Mouse (Mus musculus) heart, embryonic 14.5 days (tissue): Measurements from ENCODE around the gene Wee1. TPM values are rescaled to one million over a fixed set of nuclear protein-coding genes. Genes with fewer than 3 reads are reported as not detected.

ENCODE experiments used
- ATAC-seq: fragments of 200-750 bp; cut with Nextera tagmentation; 2 replicates; pipeline ENCODE4 v1.8.0; 2017; ENCODE audit warnings: low read depth, moderate TSS enrichment; ENCODE audit not compliant: insufficient number of reproducible peaks, insufficient read depth, low FRiP score
- H3K27ac ChIP-seq, 2 experiments: fragments of 200-500 bp in 1 of 2; fragments of 300-500 bp in 1 of 2; sonication (generic) in 1 of 2; replicated peaks in 1 of 2; 2 replicates each; pipeline ENCODE4 v1.5.1; 2012 to 2014; ENCODE audit warnings: low read depth in 2 of 2, low read length in 2 of 2, control low read depth in 1 of 2, mild to moderate bottlenecking in 1 of 2, mixed read lengths in 1 of 2; ENCODE audit not compliant: control insufficient read depth in 1 of 2, insufficient read depth in 1 of 2
- H3K27me3 ChIP-seq: fragments of 300-500 bp; sonication (generic); 2 replicates; pipeline ENCODE4 v1.6.1; 2014; ENCODE audit warnings: mild to moderate bottlenecking, low read length, control low read depth; ENCODE audit not compliant: control insufficient read depth, insufficient read depth
- H3K36me3 ChIP-seq: fragments of 300-500 bp; sonication (generic); 2 replicates; pipeline ENCODE4 v1.6.1; 2014; ENCODE audit warnings: mild to moderate bottlenecking, control low read depth, low read length, mixed read lengths; ENCODE audit not compliant: control insufficient read depth, insufficient read depth
- H3K4me1 ChIP-seq, 2 experiments: fragments of 200-500 bp in 1 of 2; fragments of 300-500 bp in 1 of 2; sonication (generic) in 1 of 2; 2 replicates each; pipeline ENCODE4 v1.6.1; 2012 to 2014; ENCODE audit warnings: low read length in 2 of 2, control low read depth in 1 of 2, mixed read lengths in 1 of 2; ENCODE audit not compliant: control insufficient read depth in 2 of 2, insufficient read depth in 2 of 2
- H3K4me2 ChIP-seq: fragments of 300-500 bp; sonication (generic); 2 replicates; pipeline ENCODE4 v1.6.1; 2014; ENCODE audit warnings: mild to moderate bottlenecking, low read length
- H3K4me3 ChIP-seq, 2 experiments: fragments of 200-500 bp in 1 of 2; fragments of 300-500 bp in 1 of 2; sonication (generic) in 1 of 2; 2 replicates each; pipeline ENCODE4 v1.5.1; 2012 to 2014; ENCODE audit warnings: low read length in 2 of 2, mild to moderate bottlenecking in 2 of 2, control low read depth in 1 of 2, low read depth in 1 of 2, moderate library complexity in 1 of 2; ENCODE audit not compliant: control insufficient read depth in 1 of 2, insufficient read depth in 1 of 2
- H3K9ac ChIP-seq: fragments of 300-500 bp; sonication (generic); 2 replicates; pipeline ENCODE4 v1.6.1; 2014; ENCODE audit warnings: mild to moderate bottlenecking, low read length
- H3K9me3 ChIP-seq: fragments of 300-500 bp; sonication (generic); 2 replicates; pipeline ENCODE4 v1.6.1; 2016; ENCODE audit warnings: low read length, control low read depth; ENCODE audit not compliant: control insufficient read depth
- WGBS: fragments of 180-500 bp; shearing (Covaris S2); extraction: QIAGEN DNeasy Blood & Tissue Kit; methylation state at CpG from one replicate; pipeline ENCODE4 v1.1.7; 2014; 5-methylcytosine and 5-hydroxymethylcytosine counted together
- polyA plus RNA-seq: library from polyadenylated mRNA; unstranded; fragments of >200 nt; fragmentation: Nextera tagmentation; extraction: Ambion mirVana; gene quantifications from 2 replicates; pipeline ENCODE4 v1.2.1, GENCODE M21; 2014

The Wee1 gene
- polyA plus RNA-seq, 1 experiment from 2014 or later, result 29.8 TPM

DNA sequence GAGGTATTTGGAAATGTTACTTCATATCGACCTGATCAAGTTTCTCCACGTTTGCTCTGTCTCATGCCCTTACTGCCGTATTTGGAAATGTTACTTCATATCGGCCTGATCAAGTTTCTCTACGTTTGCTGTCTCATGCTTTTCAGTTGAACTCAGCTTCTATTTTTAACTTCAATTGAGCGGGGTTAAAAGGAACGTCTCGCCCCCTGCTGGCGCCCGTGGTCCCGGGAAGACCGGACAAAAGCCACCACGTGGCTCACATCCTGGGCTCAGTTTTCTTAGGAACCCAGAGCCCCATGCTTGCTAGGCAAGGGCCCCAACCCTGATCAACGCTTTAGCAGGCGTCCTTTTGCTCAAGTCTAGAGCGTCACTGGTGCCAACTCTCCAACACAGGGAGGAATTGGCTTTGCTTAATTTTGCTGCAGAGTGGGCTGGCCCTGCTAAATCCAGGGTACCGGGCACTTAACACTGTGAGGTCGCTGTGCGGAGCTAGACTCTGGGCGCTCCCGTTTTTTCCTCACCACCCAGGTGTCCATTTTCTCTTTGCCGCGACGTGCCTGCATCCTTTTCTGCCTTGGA is 42.3 kb downstream of the Wee1 start:
- H3K4me3 ChIP-seq, result peak overlapping the region; percentile 50 to 65
- no peaks in the 10 kb centered on the region for H3K27me3 ChIP-seq
- no peaks in the 10 kb centered on the region for H3K36me3 ChIP-seq
- ATAC-seq, result peak; percentile 77
- under 1% methylated on average over 24 of the region's 24 CpGs for WGBS
- H3K9ac ChIP-seq, result peak overlapping the region; percentile 82
- no peaks in the 10 kb centered on the region for H3K9me3 ChIP-seq
- H3K4me1 ChIP-seq, result peaks cover 2 to 6% of the 10 kb centered on the region in 2 experiments; a peak in 2 of 4 replicates
- peak overlapping the region; percentile 95 to 99 for H3K27ac ChIP-seq
- H3K4me2 ChIP-seq, result peak overlapping the region; percentile 88

DNA sequence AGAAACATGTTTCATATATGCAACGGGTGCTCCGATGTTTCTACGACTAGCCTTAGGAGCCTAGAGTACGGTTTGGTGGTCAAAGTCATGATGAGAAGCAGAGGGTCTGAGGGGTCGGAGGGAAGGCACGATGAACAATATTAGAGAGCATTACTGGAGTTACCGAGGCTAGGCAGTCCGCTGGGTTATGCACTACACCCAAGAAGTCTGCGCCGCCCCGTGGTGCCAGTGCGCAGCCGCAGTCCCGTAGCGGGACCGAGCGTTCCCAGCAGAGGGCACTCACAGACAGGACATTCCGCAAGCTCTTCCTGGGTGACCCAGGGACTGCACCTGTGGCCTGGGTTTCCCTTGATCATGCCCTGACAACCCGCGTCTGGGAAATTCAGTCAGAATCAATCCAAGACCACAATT is 42.9 kb downstream of the Wee1 start:
- Histone ChIP-seq H3K4me1 (peaks cover 2 to 6% of the 10 kb centered on the region in 2 experiments; a peak in 2 of 4 replicates), H3K36me3 (no peaks in the 10 kb centered on the region), H3K9me3 (no peaks in the 10 kb centered on the region), H3K4me3 (peak overlapping the region; percentile 50 to 65), H3K9ac (peak overlapping the region; percentile 82), H3K27ac (peak overlapping the region; percentile 95 to 99), H3K4me2 (peak overlapping the region; percentile 88), H3K27me3 (no peaks in the 10 kb centered on the region)
- ATAC-seq, result peak; percentile 89
- WGBS, result under 1% methylated on average over 20 of the region's 20 CpGs

DNA sequence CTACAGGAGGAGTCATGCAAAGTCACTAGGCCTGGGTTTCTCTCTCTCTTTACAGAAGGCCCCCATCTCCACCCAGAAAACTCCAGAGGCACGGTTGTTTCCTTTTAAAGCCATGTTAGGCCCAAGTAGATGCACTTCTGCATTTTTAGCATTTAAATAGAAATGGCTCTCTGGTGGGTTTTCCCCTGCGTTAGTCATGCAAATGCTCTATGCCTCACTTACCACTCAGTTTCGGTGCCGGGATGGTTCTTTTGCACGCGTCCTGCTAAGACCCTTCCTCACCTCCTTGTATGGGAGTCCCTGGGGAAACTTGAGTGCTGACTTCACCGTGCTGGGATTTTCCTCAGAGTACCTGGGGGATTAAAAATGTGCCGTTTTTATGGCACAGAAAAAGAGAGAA is 44.4 kb downstream of the Wee1 start:
- no peaks in the 10 kb centered on the region for H3K9me3 ChIP-seq
- 0 out of 4 replicates have a peak, but pooled peaks cover 2 to 3% of the 10 kb centered on the region in 2 experiments for H3K4me1 ChIP-seq
- no peak overlapping the region for H3K9ac ChIP-seq
- H3K27ac ChIP-seq, result no peak overlapping the region
- H3K4me2 ChIP-seq, result no peak overlapping the region
- WGBS, result 73% methylated on average over 8 of the region's 8 CpGs
- no peaks in the 10 kb centered on the region for H3K36me3 ChIP-seq
- H3K27me3 ChIP-seq, result no peaks in the 10 kb centered on the region
- no peak overlapping the region for H3K4me3 ChIP-seq
- no peak for ATAC-seq

DNA sequence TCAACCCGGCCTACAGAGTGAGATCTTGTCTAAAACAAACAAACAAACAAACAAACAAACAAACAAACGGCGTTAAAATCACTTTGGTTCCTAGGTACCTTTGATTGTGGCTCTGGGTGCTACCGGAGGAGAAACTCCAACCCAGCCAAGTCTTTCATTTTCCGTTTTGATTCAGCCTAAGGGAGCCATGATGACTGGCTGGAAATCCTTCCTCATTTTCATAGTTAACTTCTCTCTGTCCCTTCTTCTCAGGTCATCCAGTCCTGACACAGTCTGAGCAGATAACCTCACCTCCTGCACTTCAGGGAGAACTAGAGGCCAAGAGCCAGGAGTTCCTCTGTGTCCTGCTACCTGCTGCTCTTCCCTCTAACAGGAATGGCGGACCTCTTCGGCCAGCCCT is 57.4 kb downstream of the Wee1 start:
- no peak for ATAC-seq

DNA sequence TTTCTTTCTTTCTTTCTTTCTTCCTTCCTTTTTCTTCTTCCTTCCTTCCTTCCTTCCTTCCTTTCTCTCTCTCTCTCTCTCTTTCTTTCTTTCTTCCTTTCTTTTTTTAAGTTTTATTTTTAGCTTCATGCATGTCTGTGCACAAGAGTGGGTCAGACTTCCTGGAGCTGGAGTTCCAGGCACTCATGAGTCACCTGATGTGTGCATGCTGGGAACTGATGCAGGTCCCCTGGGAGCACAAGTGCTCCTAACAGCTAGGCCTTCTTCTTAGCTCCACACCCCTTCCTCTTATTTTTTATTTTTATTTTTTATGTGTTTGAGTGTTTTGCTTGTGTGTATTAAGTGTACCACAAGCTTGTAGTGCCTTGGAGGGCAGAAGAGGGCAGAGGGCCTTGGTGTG is 58.8 kb downstream of the Wee1 start:
- no peaks in the 10 kb centered on the region for H3K36me3 ChIP-seq
- no peaks in the 10 kb centered on the region for H3K4me1 ChIP-seq
- H3K27me3 ChIP-seq, result no peaks in the 10 kb centered on the region
- H3K27ac ChIP-seq, result no peak overlapping the region
- ATAC-seq, result no peak
- no peaks in the 10 kb centered on the region for H3K9me3 ChIP-seq
- H3K9ac ChIP-seq, result no peak overlapping the region
- H3K4me2 ChIP-seq, result no peak overlapping the region
- no peak overlapping the region for H3K4me3 ChIP-seq

More for the DNA sequence above, 57.4 kb downstream of the Wee1 start:
- Histone ChIP-seq H3K4me3 (no peak overlapping the region), H3K9ac (no peak overlapping the region), H3K27ac (no peak overlapping the region), H3K36me3 (no peaks in the 10 kb centered on the region), H3K4me2 (no peak overlapping the region), H3K4me1 (no peaks in the 10 kb centered on the region), H3K9me3 (no peaks in the 10 kb centered on the region), H3K27me3 (no peaks in the 10 kb centered on the region)
- WGBS, result 91% methylated on average over 7 of the region's 7 CpGs

DNA sequence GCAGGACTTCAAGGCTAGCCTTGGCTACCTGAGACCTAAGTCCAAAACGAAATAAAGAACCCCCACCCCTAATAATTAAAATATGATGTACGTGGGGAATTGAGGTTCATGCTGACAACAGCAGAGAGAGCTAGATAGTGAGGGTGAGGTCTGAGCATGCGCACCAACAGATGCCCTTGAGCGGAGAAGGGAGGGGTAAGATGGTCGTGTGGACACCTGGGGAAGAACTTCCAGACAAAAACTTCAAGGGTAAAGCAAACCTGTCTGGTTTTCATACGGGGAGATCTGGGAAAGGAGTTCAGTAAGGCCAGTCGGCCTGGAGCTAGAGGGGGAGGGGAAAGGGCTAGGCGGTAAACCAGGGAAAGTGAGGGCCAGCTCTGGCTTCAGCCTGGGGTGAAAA is 59.6 kb downstream of the Wee1 start:
- no peaks in the 10 kb centered on the region for H3K4me1 ChIP-seq
- H3K4me2 ChIP-seq, result no peak overlapping the region
- no peak overlapping the region for H3K27ac ChIP-seq
- no peak overlapping the region for H3K4me3 ChIP-seq
- 63% methylated on average over 8 of the region's 8 CpGs for WGBS
- H3K27me3 ChIP-seq, result no peaks in the 10 kb centered on the region
- H3K9ac ChIP-seq, result no peak overlapping the region
- no peaks in the 10 kb centered on the region for H3K36me3 ChIP-seq
- H3K9me3 ChIP-seq, result no peaks in the 10 kb centered on the region
- ATAC-seq, result no peak

DNA sequence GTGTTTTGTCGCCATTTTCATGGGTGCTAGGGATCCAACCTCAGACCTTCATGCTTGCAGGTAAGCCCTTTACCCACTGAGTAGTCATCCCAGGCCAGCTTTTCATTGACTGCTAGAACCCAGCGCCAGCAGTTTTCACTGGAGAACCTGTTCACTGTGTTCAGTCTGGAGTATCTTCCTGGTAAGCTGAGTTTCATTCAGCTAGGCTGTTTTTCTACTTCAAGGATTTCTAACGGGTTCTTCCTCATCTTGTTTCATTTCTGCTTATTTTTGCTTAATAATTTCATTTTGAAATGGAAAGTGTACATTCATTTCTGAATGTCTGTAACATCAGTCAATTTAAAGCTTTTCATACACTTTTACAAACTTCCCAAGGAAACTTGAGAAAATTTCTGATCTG is 62.8 kb downstream of the Wee1 start:
- no peaks in the 10 kb centered on the region for H3K27me3 ChIP-seq
- no peak overlapping the region for H3K4me3 ChIP-seq
- H3K9me3 ChIP-seq, result no peaks in the 10 kb centered on the region
- H3K9ac ChIP-seq, result no peak overlapping the region
- 81% methylated on average over 3 of the region's 3 CpGs for WGBS
- no peaks in the 10 kb centered on the region for H3K4me1 ChIP-seq
- no peak overlapping the region for H3K4me2 ChIP-seq
- H3K36me3 ChIP-seq, result no peaks in the 10 kb centered on the region
- ATAC-seq, result no peak
- no peak overlapping the region for H3K27ac ChIP-seq

DNA sequence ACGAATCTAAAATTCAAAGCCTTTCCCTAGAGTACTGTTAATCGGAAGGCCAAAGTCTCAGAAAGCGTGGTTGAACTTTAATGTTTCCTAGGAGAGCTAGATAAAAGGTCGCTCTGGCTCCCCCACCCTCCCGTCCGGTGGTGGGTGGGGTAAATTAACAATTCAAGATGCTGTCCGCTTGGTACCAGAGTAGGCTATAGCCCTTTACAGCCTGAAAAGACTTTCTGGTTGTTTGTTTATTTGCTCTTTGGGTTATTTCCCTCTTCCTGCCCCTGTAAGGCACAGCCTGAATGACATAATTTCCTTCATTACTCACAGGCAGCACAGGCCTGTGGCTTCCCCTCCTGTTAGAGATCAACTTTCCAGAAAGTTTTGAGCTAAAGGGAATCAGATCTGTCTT is 68.1 kb downstream of the Wee1 start:
- WGBS, result 55% methylated on average over 7 of the region's 7 CpGs
- Histone ChIP-seq H3K4me3 (no peak overlapping the region), H3K27ac (peak overlapping the region in 1 of 2 experiments; percentile 71; a peak in 3 of 4 replicates), H3K4me2 (no peak overlapping the region), H3K36me3 (no peaks in the 10 kb centered on the region), H3K27me3 (no peaks in the 10 kb centered on the region), H3K9me3 (no peaks in the 10 kb centered on the region), H3K4me1 (no peaks in the 10 kb centered on the region), H3K9ac (no peak overlapping the region)
- ATAC-seq, result no peak
